Mouse (Mus musculus): ENCODE data around the gene Skap2. TPM values are rescaled to one million over a fixed set of nuclear protein-coding genes. Genes with fewer than 3 reads are reported as not detected.

Skap2 gene
- polyA plus RNA-seq, 1 experiment from 2014 or later = 35.5 TPM

GRCm38 (mm10) chr6:52009385-52009784 lies 3.0 kb downstream of the Skap2 start:
- no peak overlapping the region for H3K9ac ChIP-seq (ENCODE audit: low read depth, low read length)
- H3K27ac ChIP-seq (ENCODE audit: low read depth, low read length) = no peak overlapping the region
- no peaks in the 10 kb centered on the region for H3K9me3 ChIP-seq (ENCODE audit: control insufficient read depth, low read length)
- DNase-seq (ENCODE audit: low spot score) (no peak), ATAC-seq (replicated peaks; ENCODE audit: low FRiP score) (no peak)
- H3K4me1 ChIP-seq (replicated peaks; ENCODE audit: control insufficient read depth, insufficient read depth, low read length) = peaks cover 4% of the 10 kb centered on the region; the same call in 1 of the 2 replicates
- H3K4me3 ChIP-seq (ENCODE audit: low read depth, low read length) = no peak overlapping the region
- no peak overlapping the region for H3K4me2 ChIP-seq
- peaks cover 38% of the 10 kb centered on the region for H3K27me3 ChIP-seq (replicated peaks; ENCODE audit: control insufficient read depth, insufficient read depth, low read length)
- no peaks in the 10 kb centered on the region for H3K36me3 ChIP-seq (ENCODE audit: control insufficient read depth, insufficient read depth, low read length)
- 56% methylated on average over 6 of the region's 6 CpGs for WGBS

- Histone ChIP-seq H3K9me3 (ENCODE audit: control insufficient read depth, low read length) (no peaks in the 10 kb centered on the region), H3K27ac (ENCODE audit: low read depth, low read length) (no peak overlapping the region), H3K9ac (ENCODE audit: low read depth, low read length) (no peak overlapping the region), H3K4me1 (replicated peaks; ENCODE audit: control insufficient read depth, insufficient read depth, low read length) (peaks cover 4% of the 10 kb centered on the region; the same call in 1 of the 2 replicates), H3K4me2 (no peak overlapping the region), H3K4me3 (ENCODE audit: low read depth, low read length) (no peak overlapping the region), H3K27me3 (replicated peaks; ENCODE audit: control insufficient read depth, insufficient read depth, low read length) (peaks cover 42% of the 10 kb centered on the region), H3K36me3 (ENCODE audit: control insufficient read depth, insufficient read depth, low read length) (no peaks in the 10 kb centered on the region)
- ATAC-seq (replicated peaks; ENCODE audit: low FRiP score) (no peak), DNase-seq (ENCODE audit: low spot score) (no peak)
- 38% methylated on average over 3 of the region's 3 CpGs for WGBS
These were observed 3.6 kb downstream of the Skap2 start for GRCm38 (mm10) chr6:52008757-52009156.

GRCm38 (mm10) chr6:52006649-52007218 lies 5.6 kb downstream of the Skap2 start:
- peaks cover 4% of the 10 kb centered on the region; the same call in 1 of the 2 replicates for H3K4me1 ChIP-seq (replicated peaks; ENCODE audit: control insufficient read depth, insufficient read depth, low read length)
- H3K9ac ChIP-seq (ENCODE audit: low read depth, low read length) = no peak overlapping the region
- 23% methylated on average over 13 of the region's 13 CpGs for WGBS
- H3K27ac ChIP-seq (ENCODE audit: low read depth, low read length) = no peak overlapping the region
- no peaks in the 10 kb centered on the region for H3K9me3 ChIP-seq (ENCODE audit: control insufficient read depth, low read length)
- H3K36me3 ChIP-seq (ENCODE audit: control insufficient read depth, insufficient read depth, low read length) = no peaks in the 10 kb centered on the region
- H3K4me3 ChIP-seq (ENCODE audit: low read depth, low read length) = peak overlapping the region; percentile 23; the same call in 1 of the 2 replicates
- H3K4me2 ChIP-seq = peak overlapping the region; percentile 65
- no peak for ATAC-seq (replicated peaks; ENCODE audit: low FRiP score)
- no peak for DNase-seq (ENCODE audit: low spot score)
- peaks cover 42% of the 10 kb centered on the region for H3K27me3 ChIP-seq (replicated peaks; ENCODE audit: control insufficient read depth, insufficient read depth, low read length)

- ATAC-seq (replicated peaks; ENCODE audit: low FRiP score) (no peak), DNase-seq (ENCODE audit: low spot score) (peak; percentile 42)
- 21% methylated on average over 19 of the region's 19 CpGs for WGBS
- no peak overlapping the region for H3K27ac ChIP-seq (ENCODE audit: low read depth, low read length)
- peak overlapping the region; percentile 59 for H3K9ac ChIP-seq (ENCODE audit: low read depth, low read length)
- H3K36me3 ChIP-seq (ENCODE audit: control insufficient read depth, insufficient read depth, low read length) = no peaks in the 10 kb centered on the region
- peaks cover 42% of the 10 kb centered on the region for H3K27me3 ChIP-seq (replicated peaks; ENCODE audit: control insufficient read depth, insufficient read depth, low read length)
- peak overlapping the region; percentile 23; the same call in 1 of the 2 replicates for H3K4me3 ChIP-seq (ENCODE audit: low read depth, low read length)
- H3K4me1 ChIP-seq (replicated peaks; ENCODE audit: control insufficient read depth, insufficient read depth, low read length) = peaks cover 4% of the 10 kb centered on the region; the same call in 1 of the 2 replicates
- H3K9me3 ChIP-seq (ENCODE audit: control insufficient read depth, low read length) = no peaks in the 10 kb centered on the region
- H3K4me2 ChIP-seq = peak overlapping the region; percentile 65
These were observed 6.2 kb downstream of the Skap2 start for GRCm38 (mm10) chr6:52005963-52006648.

GRCm38 (mm10) chr6:52005616-52005962 lies 6.8 kb downstream of the Skap2 start:
- Histone ChIP-seq H3K9ac (ENCODE audit: low read depth, low read length) (no peak overlapping the region), H3K4me3 (ENCODE audit: low read depth, low read length) (no peak overlapping the region), H3K27ac (ENCODE audit: low read depth, low read length) (no peak overlapping the region), H3K4me1 (replicated peaks; ENCODE audit: control insufficient read depth, insufficient read depth, low read length) (peaks cover 4% of the 10 kb centered on the region; the same call in 1 of the 2 replicates), H3K27me3 (replicated peaks; ENCODE audit: control insufficient read depth, insufficient read depth, low read length) (peaks cover 42% of the 10 kb centered on the region), H3K4me2 (peak overlapping the region; percentile 65), H3K9me3 (ENCODE audit: control insufficient read depth, low read length) (no peaks in the 10 kb centered on the region), H3K36me3 (ENCODE audit: control insufficient read depth, insufficient read depth, low read length) (no peaks in the 10 kb centered on the region)
- ATAC-seq (replicated peaks; ENCODE audit: low FRiP score) (no peak), DNase-seq (ENCODE audit: low spot score) (no peak)
- WGBS = 21% methylated on average over 8 of the region's 8 CpGs

GRCm38 (mm10) chr6:52004995-52005394 lies 7.4 kb downstream of the Skap2 start:
- H3K27me3 ChIP-seq (replicated peaks; ENCODE audit: control insufficient read depth, insufficient read depth, low read length) = peaks cover 42% of the 10 kb centered on the region
- H3K4me2 ChIP-seq = peak overlapping the region; percentile 26
- 36% methylated on average over 3 of the region's 3 CpGs for WGBS

GRCm38 (mm10) chr6:52002676-52003075 lies 9.7 kb downstream of the Skap2 start:
- Histone ChIP-seq H3K9me3 (ENCODE audit: control insufficient read depth, low read length) (no peaks in the 10 kb centered on the region), H3K36me3 (ENCODE audit: control insufficient read depth, insufficient read depth, low read length) (no peaks in the 10 kb centered on the region), H3K27me3 (replicated peaks; ENCODE audit: control insufficient read depth, insufficient read depth, low read length) (peaks cover 33% of the 10 kb centered on the region), H3K4me3 (ENCODE audit: low read depth, low read length) (no peak overlapping the region), H3K4me1 (replicated peaks; ENCODE audit: control insufficient read depth, insufficient read depth, low read length) (peaks cover 4% of the 10 kb centered on the region; the same call in 1 of the 2 replicates), H3K4me2 (no peak overlapping the region), H3K9ac (ENCODE audit: low read depth, low read length) (no peak overlapping the region), H3K27ac (ENCODE audit: low read depth, low read length) (no peak overlapping the region)
- DNase-seq (ENCODE audit: low spot score) = no peak
- WGBS = 55% methylated on average over 8 of the region's 8 CpGs
- no peak for ATAC-seq (replicated peaks; ENCODE audit: low FRiP score)

More at GRCm38 (mm10) chr6:52004995-52005394, 7.4 kb downstream of the Skap2 start:
- Histone ChIP-seq H3K4me1 (replicated peaks; ENCODE audit: control insufficient read depth, insufficient read depth, low read length) (peaks cover 4% of the 10 kb centered on the region; the same call in 1 of the 2 replicates), H3K9ac (ENCODE audit: low read depth, low read length) (no peak overlapping the region), H3K36me3 (ENCODE audit: control insufficient read depth, insufficient read depth, low read length) (no peaks in the 10 kb centered on the region), H3K27ac (ENCODE audit: low read depth, low read length) (no peak overlapping the region), H3K4me3 (ENCODE audit: low read depth, low read length) (no peak overlapping the region), H3K9me3 (ENCODE audit: control insufficient read depth, low read length) (no peaks in the 10 kb centered on the region)
- DNase-seq (ENCODE audit: low spot score) (no peak), ATAC-seq (replicated peaks; ENCODE audit: low FRiP score) (no peak)

- Histone ChIP-seq H3K9me3 (ENCODE audit: control insufficient read depth, low read length) (no peaks in the 10 kb centered on the region), H3K4me3 (ENCODE audit: low read depth, low read length) (no peak overlapping the region), H3K36me3 (ENCODE audit: control insufficient read depth, insufficient read depth, low read length) (no peaks in the 10 kb centered on the region), H3K9ac (ENCODE audit: low read depth, low read length) (no peak overlapping the region), H3K4me1 (replicated peaks; ENCODE audit: control insufficient read depth, insufficient read depth, low read length) (no peaks in the 10 kb centered on the region), H3K4me2 (no peak overlapping the region), H3K27ac (ENCODE audit: low read depth, low read length) (no peak overlapping the region), H3K27me3 (replicated peaks; ENCODE audit: control insufficient read depth, insufficient read depth, low read length) (peaks cover 3% of the 10 kb centered on the region)
- DNase-seq (ENCODE audit: low spot score) = no peak
- no peak for ATAC-seq (replicated peaks; ENCODE audit: low FRiP score)
- WGBS = 90% methylated on average over 4 of the region's 4 CpGs
These were observed 13.2 kb downstream of the Skap2 start for GRCm38 (mm10) chr6:51999157-51999478.

Data from liver, embryonic 11.5 days (tissue).